Mouse (Mus musculus): ENCODE data around the gene 3110001I22Rik. TPM values are rescaled to one million over a fixed set of nuclear protein-coding genes. Genes with fewer than 3 reads are reported as not detected.
"Not testable (repeated sequence)": the region's sequence is repeated elsewhere in the genome, so short reads cannot be mapped to it uniquely, and the experiment has no call there.

3110001I22Rik gene
- total and polyA plus RNA-seq, 3 experiments = 0.94 to 13.2 (median 11.1) TPM

DNA sequence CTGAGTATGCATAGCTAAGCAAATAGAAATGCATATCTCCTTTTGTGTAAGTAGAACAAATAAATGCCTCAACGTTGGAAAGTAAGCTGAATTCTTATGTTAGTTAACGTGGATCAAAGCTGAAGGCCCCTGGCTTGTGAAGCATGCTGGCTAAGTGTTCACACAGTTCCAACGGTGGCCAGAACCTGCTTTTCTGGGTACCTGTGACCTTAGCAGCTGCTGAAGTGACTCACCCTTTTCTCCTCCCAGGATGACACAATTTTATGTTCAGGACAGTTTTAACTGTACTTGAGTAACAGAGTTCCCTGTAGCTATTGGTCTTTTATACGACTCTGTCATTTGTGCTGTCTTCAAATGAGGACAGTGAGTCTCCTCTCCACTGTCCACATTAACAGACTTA is 25.8 kb upstream of the 3110001I22Rik start:
- H3K36me3 ChIP-seq (replicated peaks) = peaks cover 80% of the 10 kb centered on the region
- ATAC-seq (ENCODE audit: extremely low read depth, insufficient number of reproducible peaks, low FRiP score, poor library complexity, severe bottlenecking) (no peak), DNase-seq (ENCODE audit: low spot score) (no peak)
- H3K4me1 ChIP-seq (ENCODE audit: insufficient read depth, low read depth, low read length) = no peaks in the 10 kb centered on the region
- no peaks in the 10 kb centered on the region for H3K9me3 ChIP-seq (replicated peaks)
- no peaks in the 10 kb centered on the region for H3K27me3 ChIP-seq (ENCODE audit: insufficient read depth, low read length)
- no peak for TF ChIP-seq POLR2AphosphoS5 (IDR thresholded peaks at IDR 0.05; ENCODE audit: insufficient replicate concordance, low read depth, low read length)
- H3K4me3 ChIP-seq (ENCODE audit: low read depth, low read length) = no peak overlapping the region

DNA sequence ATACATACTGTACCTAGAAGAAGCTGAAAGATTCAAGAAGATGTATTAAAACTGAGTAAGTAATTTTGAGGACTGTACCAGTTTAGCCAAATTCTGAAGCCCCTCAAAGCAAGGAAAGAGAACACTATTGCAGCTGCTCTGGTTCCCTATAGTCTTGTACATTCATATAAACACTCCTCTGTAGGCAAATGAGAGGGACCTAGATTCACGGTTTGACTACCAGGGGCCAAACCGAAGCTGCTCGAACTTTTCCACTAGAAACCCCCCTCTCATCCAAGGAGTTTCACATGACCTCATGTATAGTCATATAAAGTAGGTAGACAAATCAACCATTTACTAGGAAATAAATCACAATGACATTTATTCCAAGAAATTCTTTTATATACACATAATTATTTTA is 12.8 kb upstream of the 3110001I22Rik start:
- Histone ChIP-seq H3K36me3 (replicated peaks) (peaks cover 82% of the 10 kb centered on the region), H3K27me3 (ENCODE audit: insufficient read depth, low read length) (no peaks in the 10 kb centered on the region), H3K4me1 (ENCODE audit: insufficient read depth, low read depth, low read length) (peaks cover 12% of the 10 kb centered on the region), H3K9me3 (replicated peaks) (no peaks in the 10 kb centered on the region), H3K4me3 (ENCODE audit: low read depth, low read length) (no peak overlapping the region)
- ATAC-seq (ENCODE audit: extremely low read depth, insufficient number of reproducible peaks, low FRiP score, poor library complexity, severe bottlenecking) = no peak
- no peak for DNase-seq (ENCODE audit: low spot score)
- no peak for TF ChIP-seq TAL1 (conservative IDR thresholded peaks at IDR 0.05; ENCODE audit: low read depth, low read length)
- no peak for TF ChIP-seq GATA1 (IDR thresholded peaks at IDR 0.05; ENCODE audit: borderline replicate concordance, low read length)
- no peak for TF ChIP-seq POLR2AphosphoS5 (IDR thresholded peaks at IDR 0.05; ENCODE audit: insufficient replicate concordance, low read depth, low read length)
- TF ChIP-seq GATA2 (IDR thresholded peaks at IDR 0.05; ENCODE audit: borderline replicate concordance, low read depth, low read length) = no peak
- no peak for TF ChIP-seq CTCF (IDR thresholded peaks at IDR 0.05; ENCODE audit: low read depth, low read length)

DNA sequence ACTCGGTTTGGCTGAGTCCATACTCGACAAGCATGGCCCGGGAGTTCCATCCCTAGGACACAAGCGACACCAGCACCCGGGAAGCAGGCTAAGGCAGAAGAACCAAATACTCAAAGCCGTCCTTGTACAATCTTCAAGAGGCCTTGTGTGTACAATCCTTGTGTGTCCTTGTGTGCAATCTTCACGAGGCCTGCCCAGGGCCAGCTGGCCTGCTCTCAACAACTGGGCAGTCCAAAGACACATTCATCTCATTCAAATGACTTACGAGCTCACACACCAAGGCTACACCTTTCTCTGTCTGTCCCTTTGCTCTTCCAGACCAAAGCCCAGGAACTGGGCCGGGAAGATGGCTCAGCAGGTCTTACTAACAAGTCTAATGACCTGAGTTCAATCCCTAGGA is 11.0 kb upstream of the 3110001I22Rik start:
- Histone ChIP-seq H3K4me1 (ENCODE audit: insufficient read depth, low read depth, low read length) (peaks cover 17% of the 10 kb centered on the region), H3K27me3 (ENCODE audit: insufficient read depth, low read length) (no peaks in the 10 kb centered on the region), H3K4me3 (ENCODE audit: low read depth, low read length) (no peak overlapping the region), H3K36me3 (replicated peaks) (peaks cover 79% of the 10 kb centered on the region), H3K9me3 (replicated peaks) (no peaks in the 10 kb centered on the region)
- DNase-seq (ENCODE audit: low spot score) = no peak
- no peak for ATAC-seq (ENCODE audit: extremely low read depth, insufficient number of reproducible peaks, low FRiP score, poor library complexity, severe bottlenecking)
- TF ChIP-seq TAL1 (conservative IDR thresholded peaks at IDR 0.05; ENCODE audit: low read depth, low read length) (no peak), GATA2 (IDR thresholded peaks at IDR 0.05; ENCODE audit: borderline replicate concordance, low read depth, low read length) (no peak), CTCF (IDR thresholded peaks at IDR 0.05; ENCODE audit: low read depth, low read length) (no peak), GATA1 (IDR thresholded peaks at IDR 0.05; ENCODE audit: borderline replicate concordance, low read length) (no peak), POLR2AphosphoS5 (IDR thresholded peaks at IDR 0.05; ENCODE audit: insufficient replicate concordance, low read depth, low read length) (no peak)

DNA sequence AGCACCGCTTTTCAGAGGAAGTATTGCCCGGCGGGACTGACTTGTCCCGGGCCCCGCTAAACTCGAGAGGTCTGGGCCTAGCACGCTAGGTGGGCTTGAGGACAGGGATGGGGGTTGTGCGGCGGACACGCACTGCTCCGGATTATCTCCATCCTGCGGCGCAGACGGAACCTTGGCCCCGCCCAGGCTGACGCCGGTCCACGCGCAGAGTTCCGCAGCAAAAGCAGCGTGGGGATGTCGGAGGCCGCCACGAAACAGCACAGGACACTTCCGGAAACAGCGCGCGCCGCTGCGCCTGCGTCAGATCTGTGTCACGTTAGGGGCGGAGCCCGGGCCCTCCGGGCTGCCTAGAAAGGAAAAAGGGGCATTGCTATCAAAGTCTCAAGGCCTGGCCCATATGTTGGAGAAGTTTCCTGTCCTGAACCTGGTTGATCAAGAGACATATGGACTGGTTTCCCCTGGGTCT is 3.8 kb upstream of the 3110001I22Rik start, which contains the start of gene Parn:
Parn (minus strand) TSS at position 293 of the 466 bp plus-strand sequence.
- no peaks in the 10 kb centered on the region for H3K9me3 ChIP-seq (replicated peaks)
- peaks cover 33% of the 10 kb centered on the region for H3K36me3 ChIP-seq (replicated peaks)
- ATAC-seq (ENCODE audit: extremely low read depth, insufficient number of reproducible peaks, low FRiP score, poor library complexity, severe bottlenecking) = peak; percentile 69
- H3K4me1 ChIP-seq (ENCODE audit: insufficient read depth, low read depth, low read length) = peaks cover 56% of the 10 kb centered on the region
- TF ChIP-seq CTCF (IDR thresholded peaks at IDR 0.05; ENCODE audit: low read depth, low read length) = no peak
- TF ChIP-seq POLR2AphosphoS5 (IDR thresholded peaks at IDR 0.05; ENCODE audit: insufficient replicate concordance, low read depth, low read length) = no peak
- no peak for TF ChIP-seq GATA1 (IDR thresholded peaks at IDR 0.05; ENCODE audit: borderline replicate concordance, low read length)
- no peak for TF ChIP-seq TAL1 (conservative IDR thresholded peaks at IDR 0.05; ENCODE audit: low read depth, low read length)
- no peak for TF ChIP-seq GATA2 (IDR thresholded peaks at IDR 0.05; ENCODE audit: borderline replicate concordance, low read depth, low read length)
- no peaks in the 10 kb centered on the region for H3K27me3 ChIP-seq (ENCODE audit: insufficient read depth, low read length)
- peak; percentile 74 for DNase-seq (ENCODE audit: low spot score)
- peak within 1 kb of the TSS; percentile 81 for H3K4me3 ChIP-seq (ENCODE audit: low read depth, low read length)

DNA sequence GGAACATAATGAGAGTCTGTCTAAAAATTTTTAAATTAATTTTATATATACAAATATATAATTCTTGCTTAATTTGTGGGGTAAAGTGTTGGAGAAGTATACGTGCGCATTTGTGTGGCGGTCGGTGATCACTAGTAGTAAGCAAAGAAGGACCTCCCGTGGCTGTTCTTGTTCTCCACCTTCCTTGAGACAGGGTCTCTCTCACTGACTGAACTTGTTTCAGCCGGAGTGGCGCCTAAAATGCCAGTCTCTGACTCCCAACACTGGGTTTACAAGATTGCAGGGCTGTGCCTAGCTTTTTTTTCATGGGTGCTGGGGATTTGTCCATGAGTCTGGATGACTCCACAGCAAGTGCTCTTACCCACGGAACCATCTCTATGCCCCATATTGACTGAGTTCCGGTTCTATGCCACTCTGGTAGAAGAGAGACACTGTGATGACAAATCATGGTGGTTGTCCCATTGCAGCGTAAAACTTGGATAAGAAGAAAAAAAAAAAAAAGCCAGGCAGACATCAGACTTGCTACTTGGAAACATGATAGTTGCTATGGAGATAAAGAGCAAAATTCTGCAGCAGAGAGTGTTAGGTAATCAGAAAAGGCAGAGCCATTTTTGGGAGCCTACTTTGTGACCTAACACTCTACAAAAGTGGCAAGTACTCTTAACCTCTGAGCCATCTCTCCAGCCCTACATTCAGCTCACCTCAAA is 3.2 kb upstream of the 3110001I22Rik start:
- ATAC-seq (ENCODE audit: extremely low read depth, insufficient number of reproducible peaks, low FRiP score, poor library complexity, severe bottlenecking) (no peak), DNase-seq (ENCODE audit: low spot score) (no peak)
- Histone ChIP-seq H3K27me3 (ENCODE audit: insufficient read depth, low read length) (no peaks in the 10 kb centered on the region), H3K4me3 (ENCODE audit: low read depth, low read length) (peak overlapping the region; percentile 81; the same call in 1 of the 2 replicates), H3K36me3 (replicated peaks) (peaks cover 27% of the 10 kb centered on the region), H3K9me3 (replicated peaks) (no peaks in the 10 kb centered on the region), H3K4me1 (ENCODE audit: insufficient read depth, low read depth, low read length) (peaks cover 58% of the 10 kb centered on the region)
- no peak for TF ChIP-seq GATA2 (IDR thresholded peaks at IDR 0.05; ENCODE audit: borderline replicate concordance, low read depth, low read length)
- TF ChIP-seq GATA1 (IDR thresholded peaks at IDR 0.05; ENCODE audit: borderline replicate concordance, low read length) = no peak
- no peak for TF ChIP-seq CTCF (IDR thresholded peaks at IDR 0.05; ENCODE audit: low read depth, low read length)
- no peak for TF ChIP-seq TAL1 (conservative IDR thresholded peaks at IDR 0.05; ENCODE audit: low read depth, low read length)
- TF ChIP-seq POLR2AphosphoS5 (IDR thresholded peaks at IDR 0.05; ENCODE audit: insufficient replicate concordance, low read depth, low read length) = no peak

DNA sequence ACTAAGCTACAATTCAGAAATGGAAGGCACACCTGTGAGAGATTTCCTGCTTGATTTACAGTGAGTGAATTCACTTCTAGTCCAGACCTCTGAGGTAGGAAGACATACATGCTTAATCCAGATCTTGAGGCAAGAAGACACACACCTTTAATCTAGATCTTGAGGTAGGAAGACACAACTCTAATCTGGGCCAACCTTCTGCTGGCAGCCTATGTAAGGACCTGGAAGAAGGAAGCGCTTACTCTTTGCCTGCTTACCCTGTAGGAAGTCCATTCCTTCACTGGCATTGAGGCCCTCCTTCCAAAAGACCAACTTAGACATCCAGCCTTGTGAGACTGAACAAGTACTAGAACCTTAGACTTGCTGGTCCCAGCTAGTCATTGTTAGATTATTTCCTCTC is 2.4 kb upstream of the 3110001I22Rik start:
- Histone ChIP-seq H3K4me3 (ENCODE audit: low read depth, low read length) (no peak overlapping the region), H3K4me1 (ENCODE audit: insufficient read depth, low read depth, low read length) (peaks cover 57% of the 10 kb centered on the region), H3K9me3 (replicated peaks) (no peaks in the 10 kb centered on the region), H3K27me3 (ENCODE audit: insufficient read depth, low read length) (no peaks in the 10 kb centered on the region), H3K36me3 (replicated peaks) (peaks cover 25% of the 10 kb centered on the region)
- DNase-seq (ENCODE audit: low spot score) (no peak), ATAC-seq (ENCODE audit: extremely low read depth, insufficient number of reproducible peaks, low FRiP score, poor library complexity, severe bottlenecking) (no peak)
- TF ChIP-seq POLR2AphosphoS5 (IDR thresholded peaks at IDR 0.05; ENCODE audit: insufficient replicate concordance, low read depth, low read length) (no peak), GATA2 (IDR thresholded peaks at IDR 0.05; ENCODE audit: borderline replicate concordance, low read depth, low read length) (no peak), GATA1 (IDR thresholded peaks at IDR 0.05; ENCODE audit: borderline replicate concordance, low read length) (no peak), TAL1 (conservative IDR thresholded peaks at IDR 0.05; ENCODE audit: low read depth, low read length) (no peak), CTCF (IDR thresholded peaks at IDR 0.05; ENCODE audit: low read depth, low read length) (no peak)

DNA sequence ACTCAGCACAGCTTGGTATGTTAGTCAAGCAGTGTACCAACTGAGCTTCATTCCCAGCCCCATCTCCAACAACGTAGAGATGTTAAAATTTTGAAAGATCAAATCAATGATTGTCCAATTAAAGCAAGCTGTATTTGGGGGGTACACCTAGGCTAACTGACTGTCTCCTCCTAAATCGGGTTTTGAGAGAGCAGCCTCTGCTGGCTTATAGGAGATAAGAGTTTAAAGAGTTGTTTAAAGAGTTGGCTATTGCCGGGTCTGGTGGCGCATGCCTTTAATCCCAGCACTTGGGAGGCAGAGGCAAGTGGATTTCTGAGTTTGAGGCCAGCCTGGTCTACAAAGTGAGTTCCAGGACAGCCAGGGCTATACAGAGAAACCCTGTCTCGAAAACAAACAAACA is 833 bp upstream of the 3110001I22Rik start:
- ATAC-seq (ENCODE audit: extremely low read depth, insufficient number of reproducible peaks, low FRiP score, poor library complexity, severe bottlenecking); H3K9me3 ChIP-seq (replicated peaks); DNase-seq (ENCODE audit: low spot score); H3K4me3 ChIP-seq (ENCODE audit: low read depth, low read length); H3K27me3 ChIP-seq (ENCODE audit: insufficient read depth, low read length): not testable (repeated sequence)
- Histone ChIP-seq H3K36me3 (replicated peaks) (peaks cover 24% of the 10 kb centered on the region), H3K4me1 (ENCODE audit: insufficient read depth, low read depth, low read length) (peaks cover 51% of the 10 kb centered on the region)
